Mouse (Mus musculus) effector memory CD4-positive, alpha-beta T cell, adult 7 months (primary cell): ENCODE measurements around the gene Adar. TPM values are rescaled to one million over a fixed set of nuclear protein-coding genes. Genes with fewer than 3 reads are reported as not detected.

Experiments used
- polyA plus RNA-seq: library from polyadenylated mRNA; unstranded; fragments of 100-300 nt; shearing (Covaris generic); gene quantifications from one replicate; pipeline ENCODE4 v1.2.1, GENCODE M21; 2017

The Adar gene
- polyA plus RNA-seq: 65.7 TPM

GRCm38 (mm10) chr3:89714359-89715206 is at the start of gene Adar:
TSS of gene Adar (plus strand) at chr3:89715022.

GRCm38 (mm10) chr3:89764119-89764724 is 49.4 kb downstream of the Adar start, which contains the start of gene Chrnb2:
TSS of gene Chrnb2 (minus strand) at chr3:89764632.

GRCm38 (mm10) chr3:89772968-89773709 is 58.3 kb downstream of the Adar start, which contains the start of gene Ube2q1:
TSS of gene Ube2q1 (plus strand) at chr3:89773616.

Other genes with a start within 250 kb of the Adar start
- not detected for gene Kcnn3, start 194.9 kb upstream of the Adar start, polyA plus RNA-seq
- gene Chrnb2, start 49.6 kb downstream of the Adar start, polyA plus RNA-seq: 0.87 TPM
- 47.7 TPM for gene Ube2q1, start 58.6 kb downstream of the Adar start, polyA plus RNA-seq
- 0.43 TPM for gene She, start 116.3 kb downstream of the Adar start, polyA plus RNA-seq
- gene Il6ra, start 198.2 kb downstream of the Adar start, polyA plus RNA-seq: 18.1 TPM
- 58.6 TPM for gene Atp8b2, start 248.5 kb downstream of the Adar start, polyA plus RNA-seq